Mouse (Mus musculus) midbrain, postnatal 0 days (tissue): Measurements from ENCODE around the gene Primpol. TPM values are rescaled to one million over a fixed set of nuclear protein-coding genes. Genes with fewer than 3 reads are reported as not detected.

Source experiments
- ATAC-seq: fragments of 200-750 bp; cut with Nextera tagmentation; 2 replicates; pipeline ENCODE4 v1.8.0; 2017; ENCODE audit warnings: moderate number of reproducible peaks, mild to moderate bottlenecking, moderate TSS enrichment, moderate library complexity; ENCODE audit not compliant: low FRiP score
- DNase-seq: peaks from one replicate; pipeline ENCODE4 v3.0.0-alpha.2; 2015; ENCODE audit warnings: low spot score
- H3K27ac ChIP-seq: fragments of 300-500 bp; sonication (generic); 2 replicates; pipeline ENCODE4 v1.5.1; 2014; ENCODE audit warnings: low read depth, mild to moderate bottlenecking, low read length, mixed read lengths
- H3K27me3 ChIP-seq: fragments of 300-500 bp; sonication (generic); 2 replicates; pipeline ENCODE4 v1.6.1; 2014; ENCODE audit warnings: low read length, control low read depth, mixed read lengths; ENCODE audit not compliant: insufficient read depth
- H3K36me3 ChIP-seq: fragments of 300-500 bp; sonication (generic); 2 replicates; pipeline ENCODE4 v1.6.1; 2014; ENCODE audit warnings: low read length, control low read depth, mixed read lengths; ENCODE audit not compliant: insufficient read depth
- H3K4me1 ChIP-seq: fragments of 300-500 bp; sonication (generic); 2 replicates; pipeline ENCODE4 v1.6.1; 2014; ENCODE audit warnings: mild to moderate bottlenecking, control low read depth, antibody characterized with exemption, low read length, mixed read lengths; ENCODE audit not compliant: insufficient read depth
- H3K4me2 ChIP-seq: fragments of 300-500 bp; sonication (generic); 2 replicates; pipeline ENCODE4 v1.6.1; 2014; ENCODE audit warnings: low read depth, mild to moderate bottlenecking, low read length, mixed read lengths; ENCODE audit not compliant: poor library complexity, severe bottlenecking
- H3K4me3 ChIP-seq: fragments of 300-500 bp; sonication (generic); 2 replicates; pipeline ENCODE4 v1.5.1; 2014; ENCODE audit warnings: low read depth, mild to moderate bottlenecking, low read length, moderate library complexity
- H3K9ac ChIP-seq: fragments of 300-500 bp; sonication (generic); replicated peaks from 2 replicates; pipeline ENCODE4 v1.6.1; 2014; ENCODE audit warnings: mild to moderate bottlenecking, low read length, moderate library complexity, mixed read lengths; ENCODE audit not compliant: poor library complexity, severe bottlenecking
- H3K9me3 ChIP-seq: fragments of 300-500 bp; sonication (generic); 2 replicates; pipeline ENCODE4 v1.6.1; 2016; ENCODE audit warnings: low read length, control low read depth
- CTCF ChIP-seq: IDR thresholded peaks from 2 replicates; pipeline ENCODE4 v1.5.1; 2016; ENCODE audit warnings: antibody characterized with exemption, mild to moderate bottlenecking
- WGBS: fragments of 180-500 bp; shearing (Covaris S2); extraction: QIAGEN DNeasy Blood & Tissue Kit; methylation state at CpG from one replicate; pipeline ENCODE4 v1.1.7; 2014; 5-methylcytosine and 5-hydroxymethylcytosine counted together
- polyA plus RNA-seq: library from polyadenylated mRNA; unstranded; fragments of >200 nt; fragmentation: Nextera tagmentation; extraction: Ambion mirVana; gene quantifications from 2 replicates; pipeline ENCODE4 v1.2.1, GENCODE M21; 2015
- total RNA-seq: library from RNA; depleted of rRNA; stranded (reverse); fragments of >200 nt; gene quantifications from 2 replicates; pipeline ENCODE4 v1.2.3, GENCODE M21; 2014

Gene Primpol
- total and polyA plus RNA-seq, 2 experiments from 2014 or later = 4.6 to 4.7 TPM

- H3K4me1 ChIP-seq = no peaks in the 10 kb centered on the region
- H3K9ac ChIP-seq = no peak overlapping the region
- H3K36me3 ChIP-seq = no peaks in the 10 kb centered on the region
- DNase-seq = no peak
- no peak overlapping the region for H3K27ac ChIP-seq
- H3K27me3 ChIP-seq = no peaks in the 10 kb centered on the region
- 64% methylated on average over 1 of the region's 1 CpGs for WGBS
- no peak for ATAC-seq
- H3K9me3 ChIP-seq = no peaks in the 10 kb centered on the region
- no peak overlapping the region for H3K4me3 ChIP-seq
- no peak overlapping the region for H3K4me2 ChIP-seq
- no peak for TF ChIP-seq CTCF
Observed at GRCm38 (mm10) chr8:46625166-46625565, 8.2 kb upstream of the Primpol start.

GRCm38 (mm10) chr8:46622446-46623270, 5.6 kb upstream of the Primpol start:
- DNase-seq = no peak
- H3K27ac ChIP-seq = no peak overlapping the region
- no peak overlapping the region for H3K4me3 ChIP-seq
- 70% methylated on average over 9 of the region's 9 CpGs for WGBS
- peaks cover 13% of the 10 kb centered on the region for H3K4me1 ChIP-seq
- no peaks in the 10 kb centered on the region for H3K9me3 ChIP-seq
- H3K4me2 ChIP-seq = no peak overlapping the region
- ATAC-seq = no peak
- H3K36me3 ChIP-seq = no peaks in the 10 kb centered on the region
- TF ChIP-seq CTCF = no peak
- no peaks in the 10 kb centered on the region for H3K27me3 ChIP-seq
- no peak overlapping the region for H3K9ac ChIP-seq

- WGBS = 1% methylated on average over 10 of the region's 10 CpGs
- H3K4me1 ChIP-seq = peaks cover 13% of the 10 kb centered on the region
- no peaks in the 10 kb centered on the region for H3K36me3 ChIP-seq
- H3K4me3 ChIP-seq = peak overlapping the region; percentile 84
- H3K9ac ChIP-seq = peak overlapping the region; percentile 99
- DNase-seq = no peak
- no peak for TF ChIP-seq CTCF
- no peaks in the 10 kb centered on the region for H3K27me3 ChIP-seq
- no peak overlapping the region for H3K27ac ChIP-seq
- no peaks in the 10 kb centered on the region for H3K9me3 ChIP-seq
- peak overlapping the region; percentile 87 for H3K4me2 ChIP-seq
- ATAC-seq = no peak
Observed at GRCm38 (mm10) chr8:46618639-46619320, 1.8 kb upstream of the Primpol start.

- no peaks in the 10 kb centered on the region for H3K9me3 ChIP-seq
- ATAC-seq = peak; percentile 50
Observed at GRCm38 (mm10) chr8:46617690-46618620, 943 bp upstream of the Primpol start.

GRCm38 (mm10) chr8:46615936-46616335, 1.1 kb downstream of the Primpol start:
- H3K27me3 ChIP-seq = no peaks in the 10 kb centered on the region
- no peaks in the 10 kb centered on the region for H3K36me3 ChIP-seq
- H3K4me1 ChIP-seq = peaks cover 13% of the 10 kb centered on the region
- DNase-seq (no peak), ATAC-seq (no peak)
- no peak overlapping the region for H3K4me2 ChIP-seq
- no peak overlapping the region for H3K27ac ChIP-seq
- 92% methylated on average over 8 of the region's 8 CpGs for WGBS
- H3K9me3 ChIP-seq = no peaks in the 10 kb centered on the region
- no peak overlapping the region for H3K9ac ChIP-seq
- H3K4me3 ChIP-seq = no peak overlapping the region
- no peak for TF ChIP-seq CTCF

More at GRCm38 (mm10) chr8:46617690-46618620, 943 bp upstream of the Primpol start:
- H3K4me1 ChIP-seq = peaks cover 13% of the 10 kb centered on the region
- no peaks in the 10 kb centered on the region for H3K27me3 ChIP-seq
- peak overlapping the region; percentile 87 for H3K4me2 ChIP-seq
- H3K9ac ChIP-seq = peak overlapping the region; percentile 99
- WGBS = under 1% methylated on average over 38 of the region's 38 CpGs
- H3K36me3 ChIP-seq = no peaks in the 10 kb centered on the region
- peak overlapping the region; percentile 91 for H3K27ac ChIP-seq
- H3K4me3 ChIP-seq = peak overlapping the region; percentile 84
- DNase-seq = no peak
- TF ChIP-seq CTCF = no peak
